Mouse (Mus musculus): ENCODE measurements around the gene Sinhcaf. TPM values are rescaled to one million over a fixed set of nuclear protein-coding genes. Genes with fewer than 3 reads are reported as not detected.

Sinhcaf gene
- total and polyA plus RNA-seq, 2 experiments = 0.46 to 2.7 TPM

- peak overlapping the region; percentile 76 for H3K4me3 ChIP-seq (ENCODE audit: insufficient read depth, low read depth, low read length)
- no peak for TF ChIP-seq CTCF (IDR thresholded peaks at IDR 0.05; ENCODE audit: low read depth, low read length)
- TF ChIP-seq POLR2A (IDR thresholded peaks at IDR 0.05; ENCODE audit: extremely low read depth, insufficient read depth, low read length) = no peak
- DNase-seq (ENCODE audit: extremely low read depth, low read depth, low spot score) = no peak
- H3K4me1 ChIP-seq (ENCODE audit: control insufficient read depth, insufficient read depth, low read length) = no peaks in the 10 kb centered on the region
- no peaks in the 10 kb centered on the region for H3K79me2 ChIP-seq (ENCODE audit: control insufficient read depth, insufficient read depth, low read length)
- peak overlapping the region; percentile 5; the same call in 1 of the 2 replicates for H3K27ac ChIP-seq (replicated peaks; ENCODE audit: insufficient read depth, low read depth, low read length)
- 64% methylated on average over 11 of the region's 11 CpGs for WGBS
- peak overlapping the region; percentile 75 for H3K9ac ChIP-seq (ENCODE audit: low read depth, low read length)
- no peaks in the 10 kb centered on the region for H3K27me3 ChIP-seq (ENCODE audit: control insufficient read depth, insufficient read depth, low read length)
- H3K36me3 ChIP-seq (ENCODE audit: control insufficient read depth, insufficient read depth, low read length) = no peaks in the 10 kb centered on the region
These were observed 676 bp upstream of the Sinhcaf start for GRCm38 (mm10) chr6:148946881-148947405.

DNA sequence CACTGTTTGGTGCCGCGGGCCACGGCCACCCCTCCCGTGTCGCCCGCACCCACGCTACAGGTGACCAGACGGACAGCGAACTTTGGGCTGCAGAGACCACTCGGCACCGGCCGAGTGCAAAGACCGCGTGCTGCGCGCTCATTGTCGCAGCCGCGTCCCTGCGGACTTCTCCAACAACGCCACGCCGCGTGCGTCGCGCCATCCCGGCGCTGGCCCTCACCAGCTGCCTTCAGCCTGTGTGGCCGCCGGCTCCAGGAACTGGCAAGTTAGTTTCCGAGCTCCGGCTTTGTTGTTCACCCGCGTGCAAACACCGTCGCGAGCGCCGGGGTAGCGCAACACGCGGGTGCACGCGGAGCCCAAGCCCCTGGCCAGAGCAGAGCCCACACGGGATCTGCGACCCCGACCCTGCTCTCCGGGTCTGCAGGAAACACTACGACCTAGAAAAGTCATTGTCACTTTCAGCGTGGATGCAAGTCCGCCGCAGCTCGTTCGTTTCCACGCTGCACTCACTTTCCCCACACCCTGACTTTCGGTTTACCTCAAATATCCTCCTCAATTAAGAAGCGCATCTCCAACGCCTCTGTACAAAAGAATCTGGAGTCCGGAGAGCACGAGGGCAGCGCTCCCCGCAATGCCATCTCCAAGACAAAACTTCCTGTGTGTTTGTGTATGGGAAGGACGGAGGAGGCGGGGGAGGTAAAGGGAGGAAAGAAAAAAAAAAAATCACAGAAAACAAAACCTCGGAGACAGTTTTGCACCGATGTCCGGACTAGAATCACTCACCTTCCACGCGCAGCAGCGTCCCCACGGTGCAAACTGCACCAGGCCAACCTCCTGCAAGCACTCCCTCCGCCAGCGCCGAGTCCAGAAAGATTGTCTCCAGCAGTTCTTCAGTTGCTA lies 508 bp downstream of the Sinhcaf start:
- peak; percentile 45 for DNase-seq (ENCODE audit: extremely low read depth, low read depth, low spot score)
- Histone ChIP-seq H3K4me3 (ENCODE audit: insufficient read depth, low read depth, low read length) (peak overlapping the region; percentile 76), H3K4me1 (ENCODE audit: control insufficient read depth, insufficient read depth, low read length) (no peaks in the 10 kb centered on the region), H3K79me2 (ENCODE audit: control insufficient read depth, insufficient read depth, low read length) (no peaks in the 10 kb centered on the region), H3K27ac (replicated peaks; ENCODE audit: insufficient read depth, low read depth, low read length) (peak overlapping the region; percentile 0; the same call in 1 of the 2 replicates), H3K27me3 (ENCODE audit: control insufficient read depth, insufficient read depth, low read length) (no peaks in the 10 kb centered on the region), H3K9ac (ENCODE audit: low read depth, low read length) (peak overlapping the region; percentile 82), H3K36me3 (ENCODE audit: control insufficient read depth, insufficient read depth, low read length) (no peaks in the 10 kb centered on the region)
- under 1% methylated on average over 75 of the region's 75 CpGs for WGBS
- TF ChIP-seq CTCF (IDR thresholded peaks at IDR 0.05; ENCODE audit: low read depth, low read length) (no peak), POLR2A (IDR thresholded peaks at IDR 0.05; ENCODE audit: extremely low read depth, insufficient read depth, low read length) (no peak)

GRCm38 (mm10) chr6:148944767-148945508 lies 1.3 kb downstream of the Sinhcaf start:
- TF ChIP-seq POLR2A (IDR thresholded peaks at IDR 0.05; ENCODE audit: extremely low read depth, insufficient read depth, low read length) (0 out of 2 replicates have a peak, but pooled peaks have one; percentile 4), CTCF (IDR thresholded peaks at IDR 0.05; ENCODE audit: low read depth, low read length) (no peak)
- Histone ChIP-seq H3K36me3 (ENCODE audit: control insufficient read depth, insufficient read depth, low read length) (no peaks in the 10 kb centered on the region), H3K27ac (replicated peaks; ENCODE audit: insufficient read depth, low read depth, low read length) (no peak overlapping the region; the same call in 1 of the 2 replicates), H3K9ac (ENCODE audit: low read depth, low read length) (peak overlapping the region; percentile 82), H3K79me2 (ENCODE audit: control insufficient read depth, insufficient read depth, low read length) (no peaks in the 10 kb centered on the region; the same call in 1 of the 2 replicates), H3K4me3 (ENCODE audit: insufficient read depth, low read depth, low read length) (peak overlapping the region; percentile 76), H3K4me1 (ENCODE audit: control insufficient read depth, insufficient read depth, low read length) (no peaks in the 10 kb centered on the region), H3K27me3 (ENCODE audit: control insufficient read depth, insufficient read depth, low read length) (no peaks in the 10 kb centered on the region)
- WGBS = under 1% methylated on average over 92 of the region's 92 CpGs
- peak; percentile 49 for DNase-seq (ENCODE audit: extremely low read depth, low read depth, low spot score)

GRCm38 (mm10) chr6:148944344-148944766 lies 1.9 kb downstream of the Sinhcaf start:
- no peaks in the 10 kb centered on the region for H3K27me3 ChIP-seq (ENCODE audit: control insufficient read depth, insufficient read depth, low read length)
- H3K36me3 ChIP-seq (ENCODE audit: control insufficient read depth, insufficient read depth, low read length) = no peaks in the 10 kb centered on the region
- WGBS = 7% methylated on average over 26 of the region's 30 CpGs
- no peak for TF ChIP-seq CTCF (IDR thresholded peaks at IDR 0.05; ENCODE audit: low read depth, low read length)
- no peak for TF ChIP-seq POLR2A (IDR thresholded peaks at IDR 0.05; ENCODE audit: extremely low read depth, insufficient read depth, low read length)
- peak overlapping the region; percentile 82 for H3K9ac ChIP-seq (ENCODE audit: low read depth, low read length)
- H3K4me3 ChIP-seq (ENCODE audit: insufficient read depth, low read depth, low read length) = peak overlapping the region; percentile 76
- H3K27ac ChIP-seq (replicated peaks; ENCODE audit: insufficient read depth, low read depth, low read length) = no peak overlapping the region
- no peaks in the 10 kb centered on the region; the same call in 1 of the 2 replicates for H3K79me2 ChIP-seq (ENCODE audit: control insufficient read depth, insufficient read depth, low read length)
- no peaks in the 10 kb centered on the region for H3K4me1 ChIP-seq (ENCODE audit: control insufficient read depth, insufficient read depth, low read length)
- DNase-seq (ENCODE audit: extremely low read depth, low read depth, low spot score) = no peak

DNA sequence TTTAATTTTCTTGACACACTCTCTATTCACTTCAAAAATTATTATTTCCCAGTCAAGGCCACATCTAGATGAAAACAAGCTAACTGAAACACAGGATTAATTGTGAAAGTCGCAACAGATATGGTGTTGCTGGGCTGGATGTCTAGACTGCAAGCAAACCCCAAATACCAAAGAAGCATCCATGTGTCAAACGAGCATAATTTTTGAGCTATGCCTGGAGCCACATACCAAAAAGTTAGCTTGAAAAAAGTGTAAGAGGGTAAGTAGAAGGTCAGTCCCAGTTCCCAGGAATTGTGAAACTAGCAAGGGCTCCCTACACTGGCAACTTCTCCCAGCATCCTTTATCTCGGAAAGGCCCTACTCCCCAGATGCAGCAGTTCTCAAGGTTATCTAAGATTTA lies 2.6 kb downstream of the Sinhcaf start:
- no peak for TF ChIP-seq CTCF (IDR thresholded peaks at IDR 0.05; ENCODE audit: low read depth, low read length)
- no peak for TF ChIP-seq POLR2A (IDR thresholded peaks at IDR 0.05; ENCODE audit: extremely low read depth, insufficient read depth, low read length)
- no peaks in the 10 kb centered on the region; the same call in 1 of the 2 replicates for H3K79me2 ChIP-seq (ENCODE audit: control insufficient read depth, insufficient read depth, low read length)
- DNase-seq (ENCODE audit: extremely low read depth, low read depth, low spot score) = no peak
- H3K27me3 ChIP-seq (ENCODE audit: control insufficient read depth, insufficient read depth, low read length) = no peaks in the 10 kb centered on the region
- WGBS = 75% methylated on average over 3 of the region's 3 CpGs
- no peaks in the 10 kb centered on the region for H3K36me3 ChIP-seq (ENCODE audit: control insufficient read depth, insufficient read depth, low read length)
- H3K9ac ChIP-seq (ENCODE audit: low read depth, low read length) = no peak overlapping the region
- no peaks in the 10 kb centered on the region for H3K4me1 ChIP-seq (ENCODE audit: control insufficient read depth, insufficient read depth, low read length)
- no peak overlapping the region for H3K27ac ChIP-seq (replicated peaks; ENCODE audit: insufficient read depth, low read depth, low read length)
- no peak overlapping the region for H3K4me3 ChIP-seq (ENCODE audit: insufficient read depth, low read depth, low read length)
